In the genomic region with DNA sequence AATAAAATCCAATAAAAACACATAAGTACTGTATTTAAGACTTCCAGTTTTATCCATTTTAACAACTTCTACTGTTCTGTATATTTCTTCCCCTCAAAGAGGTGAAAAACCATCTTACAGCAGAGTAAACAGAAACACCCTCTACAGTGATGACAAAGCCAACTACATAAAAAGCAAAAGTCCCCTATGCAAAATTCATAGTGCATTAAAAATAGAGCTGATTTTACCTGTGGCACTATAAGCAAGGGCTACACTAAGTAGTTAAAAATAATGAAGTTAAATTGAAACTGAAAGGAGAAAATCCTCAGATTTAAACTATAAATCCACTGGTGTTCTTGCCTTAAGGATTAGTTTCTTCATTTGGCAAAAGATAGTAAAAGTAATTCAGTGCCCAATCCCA, we compare ENCODE assay signal across 13 mouse cellular contexts.
"Had no signal": no experiment of that assay in that cellular context is flagged by ENCODE, and none has a peak within 500 bp of the region (broad histone marks: within the 10 kb centered on the region; RNA-seq: fewer than 3 reads in every experiment).

No protein-coding gene starts in this region.

- H3K4me2 ChIP-seq: kidney, embryonic 15.5 days; limb, embryonic 15.5 days; lung, embryonic 15.5 days; midbrain, embryonic 11.5 days; neural tube, embryonic 13.5 days had no signal

- H3K9me3 ChIP-seq: kidney, embryonic 15.5 days; limb, embryonic 15.5 days; lung, embryonic 15.5 days; neural tube, embryonic 13.5 days had no signal

- H3K4me3 ChIP-seq: kidney, embryonic 15.5 days; limb, embryonic 15.5 days; lung, embryonic 15.5 days; neural tube, embryonic 13.5 days had no signal

- ATAC-seq: intestine, embryonic 16.5 days; midbrain, embryonic 16.5 days had no signal

- DNase-seq: kidney, adult 2 months; kidney, postnatal 14 days; retina, postnatal 1 day; right cerebral cortex, postnatal 4 days; spleen, adult 18-20 months had no signal

- H3K27ac ChIP-seq: kidney, embryonic 15.5 days; limb, embryonic 15.5 days; lung, embryonic 15.5 days; neural tube, embryonic 13.5 days; stomach, postnatal 0 days had no signal

- H3K9ac ChIP-seq: kidney, embryonic 15.5 days; limb, embryonic 15.5 days; lung, embryonic 15.5 days; neural tube, embryonic 13.5 days had no signal

- H3K27me3 ChIP-seq: kidney, embryonic 15.5 days; limb, embryonic 15.5 days; lung, embryonic 15.5 days; neural tube, embryonic 13.5 days had no signal
